Mouse (Mus musculus): Measurements from ENCODE around the gene Fbxl16.
A peak's percentile ranks its signal among the peaks of the same experiment; 100 is the strongest.
"Not testable (repeated sequence)": the region's sequence is repeated elsewhere in the genome, so short reads cannot be mapped to it uniquely, and the experiment has no call there.

Gene Fbxl16

GRCm38 (mm10) chr17:25795609-25796092 lies 13.2 kb upstream of the Fbxl16 start, which contains the start of gene AC134908.4:
AC134908.4 (minus strand) TSS chr17:25795659.
- DNase-seq (ENCODE audit: low spot score in 2 of 2) = peak in 1 of 2 experiments; percentile 66

- no peak for DNase-seq (ENCODE audit: low spot score in 2 of 2)
These were observed 12.6 kb upstream of the Fbxl16 start for GRCm38 (mm10) chr17:25796211-25796771.

- peak; percentile 66 to 67 for DNase-seq (ENCODE audit: low spot score in 2 of 2)
These were observed 11.9 kb upstream of the Fbxl16 start, which contains the start of gene Metrn for GRCm38 (mm10) chr17:25796951-25797369. Metrn (minus strand) TSS chr17:25797136.

GRCm38 (mm10) chr17:25801029-25801428 lies 7.9 kb upstream of the Fbxl16 start:
- DNase-seq (ENCODE audit: low spot score in 2 of 2) = peak; percentile 74 to 78

- peak; percentile 85 to 89 for DNase-seq (ENCODE audit: low spot score in 2 of 2)
These were observed 5.9 kb upstream of the Fbxl16 start for GRCm38 (mm10) chr17:25802825-25803517.

GRCm38 (mm10) chr17:25806507-25806906 lies 2.4 kb upstream of the Fbxl16 start:
- no peak for DNase-seq (ENCODE audit: low spot score in 2 of 2)

- not testable (repeated sequence) for DNase-seq (ENCODE audit: low spot score in 2 of 2)
These were observed 1.4 kb upstream of the Fbxl16 start for GRCm38 (mm10) chr17:25807452-25807851.

GRCm38 (mm10) chr17:25808028-25808427 lies 857 bp upstream of the Fbxl16 start:
- no peak for DNase-seq (ENCODE audit: low spot score in 2 of 2)

GRCm38 (mm10) chr17:25809606-25810340 lies 888 bp downstream of the Fbxl16 start:
- peak in 1 of 2 experiments; percentile 61 for DNase-seq (ENCODE audit: low spot score in 2 of 2)

- no peak for DNase-seq (ENCODE audit: low spot score in 2 of 2)
These were observed 2.0 kb downstream of the Fbxl16 start for GRCm38 (mm10) chr17:25810890-25811289.

GRCm38 (mm10) chr17:25813471-25813870 lies 4.6 kb downstream of the Fbxl16 start:
- DNase-seq (ENCODE audit: low spot score in 2 of 2) = peak; percentile 89 to 94

GRCm38 (mm10) chr17:25817662-25818061 lies 8.8 kb downstream of the Fbxl16 start:
- DNase-seq (ENCODE audit: low spot score in 2 of 2) = no peak

- DNase-seq (ENCODE audit: low spot score in 2 of 2) = no peak
These were observed 10.2 kb downstream of the Fbxl16 start for GRCm38 (mm10) chr17:25818851-25819780.

- peak; percentile 85 to 86 for DNase-seq (ENCODE audit: low spot score in 2 of 2)
These were observed 14.6 kb downstream of the Fbxl16 start, which contains the start of gene Wdr24 for GRCm38 (mm10) chr17:25823452-25823851. Wdr24 (plus strand) TSS chr17:25823627.

GRCm38 (mm10) chr17:25824362-25825142 lies 15.7 kb downstream of the Fbxl16 start:
- DNase-seq (ENCODE audit: low spot score in 2 of 2) = no peak

- DNase-seq (ENCODE audit: low spot score in 2 of 2) = no peak
These were observed 16.4 kb downstream of the Fbxl16 start for GRCm38 (mm10) chr17:25825311-25825710.

- no peak for DNase-seq (ENCODE audit: low spot score in 2 of 2)
These were observed 17.2 kb downstream of the Fbxl16 start for GRCm38 (mm10) chr17:25825984-25826570.

- DNase-seq (ENCODE audit: low spot score in 2 of 2) = no peak
These were observed 18.1 kb downstream of the Fbxl16 start for GRCm38 (mm10) chr17:25827011-25827410.

GRCm38 (mm10) chr17:25827546-25828222 lies 18.8 kb downstream of the Fbxl16 start:
- no peak for DNase-seq (ENCODE audit: low spot score in 2 of 2)

All from right cerebral cortex, adult 2 months (tissue).